Mouse (Mus musculus) lung, adult 2 months (tissue): ENCODE data around the gene Pbld2.

ENCODE experiments used
- CTCF ChIP-seq: fragments of 200-500 bp; IDR thresholded peaks from 2 replicates; pipeline ENCODE4 v1.5.1; 2011; ENCODE audit warnings: mild to moderate bottlenecking, low read length, control low read depth; ENCODE audit not compliant: insufficient read depth
- POLR2A ChIP-seq: fragments of 200-500 bp; IDR thresholded peaks from 2 replicates; pipeline ENCODE4 v1.6.1; 2011; ENCODE audit warnings: low read depth, mild to moderate bottlenecking, control low read depth, low read length, borderline replicate concordance; ENCODE audit errors: extremely low read depth

DNA sequence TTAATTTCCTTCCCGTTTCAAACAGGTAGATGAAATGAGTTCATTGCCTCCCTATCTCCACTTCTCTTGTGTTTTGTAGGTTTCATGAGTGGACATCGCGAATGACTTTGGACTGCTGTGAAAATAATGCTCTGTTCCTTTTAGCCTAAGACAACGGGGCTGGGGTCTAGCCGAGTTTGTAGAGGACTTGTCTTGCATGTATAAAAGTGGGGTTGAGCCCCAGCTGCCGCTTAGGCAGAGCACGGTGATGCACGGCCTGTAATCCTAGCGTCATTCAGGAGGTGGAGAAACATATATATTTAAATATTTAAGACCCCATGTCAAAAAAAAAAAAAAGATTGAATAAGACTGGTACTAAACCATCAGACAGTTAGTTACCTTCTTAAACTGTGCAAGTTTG lies 76.5 kb downstream of the Pbld2 start:
- TF ChIP-seq POLR2A (no peak), CTCF (no peak)
